Mouse (Mus musculus) kidney, adult 2 months (tissue): ENCODE measurements around the gene Pomgnt1. TPM values are rescaled to one million over a fixed set of nuclear protein-coding genes. Genes with fewer than 3 reads are reported as not detected.

Source experiments
- DNase-seq: peaks from one replicate; pipeline ENCODE4 v3.0.0; 2021
- H3K27ac ChIP-seq: fragments of 200-500 bp; 2 replicates; pipeline ENCODE4 v1.5.1; 2012; ENCODE audit warnings: low read depth, low read length, control low read depth, inconsistent platforms; ENCODE audit not compliant: insufficient read depth
- H3K27me3 ChIP-seq: fragments of 200-500 bp; replicated peaks from 2 replicates; pipeline ENCODE4 v1.6.1; 2012; ENCODE audit warnings: mild to moderate bottlenecking, moderate library complexity, low read length, inconsistent platforms; ENCODE audit not compliant: control insufficient read depth, insufficient read depth
- H3K36me3 ChIP-seq: fragments of 200-500 bp; 2 replicates; pipeline ENCODE4 v1.6.1; 2012; ENCODE audit warnings: mild to moderate bottlenecking, moderate library complexity, low read length, inconsistent platforms; ENCODE audit not compliant: control insufficient read depth, insufficient read depth
- H3K4me1 ChIP-seq: fragments of 200-500 bp; 2 replicates; pipeline ENCODE4 v1.6.1; 2011; ENCODE audit warnings: low read length; ENCODE audit not compliant: control insufficient read depth, insufficient read depth
- H3K4me3 ChIP-seq: fragments of 200-500 bp; 2 replicates; pipeline ENCODE4 v1.5.1; 2011; ENCODE audit warnings: mild to moderate bottlenecking, low read depth, low read length, control low read depth; ENCODE audit not compliant: insufficient read depth
- CTCF ChIP-seq: fragments of 200-500 bp; conservative IDR thresholded peaks from 2 replicates; pipeline ENCODE4 v1.5.1; 2011; ENCODE audit warnings: low read depth, mild to moderate bottlenecking, control low read depth, low read length, moderate library complexity, mixed read lengths; ENCODE audit not compliant: insufficient read depth, insufficient read length
- POLR2A ChIP-seq: fragments of 200-500 bp; IDR thresholded peaks from one replicate; pipeline ENCODE4 v1.6.1; 2011; ENCODE audit warnings: low read depth, low read length, control low read depth
- WGBS: fragments of 180-500 bp; shearing (Covaris S2); methylation state at CpG from one replicate; pipeline ENCODE4 v1.1.7; 2018; 5-methylcytosine and 5-hydroxymethylcytosine counted together
- polyA plus RNA-seq: library from polyadenylated mRNA; depleted of rRNA; stranded (reverse); fragments of >200 nt; gene quantifications from 2 replicates; pipeline ENCODE4 v1.2.3, GENCODE M21; 2012; rRNA removed

Gene Pomgnt1
- polyA plus RNA-seq, 1 experiment = 46.0 TPM

DNA sequence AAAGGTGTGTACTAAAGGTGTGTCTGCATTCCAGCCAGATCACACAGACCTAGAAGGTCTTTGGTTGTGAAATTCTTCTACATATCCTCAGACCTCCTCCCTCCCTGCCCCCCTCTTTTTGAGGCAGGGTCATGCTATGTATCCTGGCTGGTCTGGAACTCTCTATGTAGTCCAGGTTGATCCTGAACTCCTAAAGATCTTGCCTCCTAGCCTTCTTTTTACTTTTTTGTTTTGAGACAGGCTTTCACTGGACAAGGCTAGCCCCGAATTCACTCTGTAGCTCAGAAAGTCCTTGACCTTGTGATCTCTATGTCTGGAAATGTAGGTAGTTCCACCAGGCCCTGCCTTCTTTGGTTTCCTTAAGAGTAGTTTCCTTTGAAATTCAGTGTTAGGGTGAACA is 85.3 kb downstream of the Pomgnt1 start:
- 97% methylated on average over 1 of the region's 1 CpGs for WGBS
- no peak for DNase-seq
- Histone ChIP-seq H3K4me1 (no peaks in the 10 kb centered on the region), H3K27me3 (no peaks in the 10 kb centered on the region), H3K4me3 (no peak overlapping the region), H3K27ac (no peak overlapping the region), H3K36me3 (no peaks in the 10 kb centered on the region)
- TF ChIP-seq POLR2A (no peak), CTCF (no peak)

Other genes with a start within 250 kb of the Pomgnt1 start
- gene Kncn, start 239.4 kb upstream of the Pomgnt1 start, polyA plus RNA-seq = 0.07 TPM in 1 of 2 replicates, not detected in the other
- not detected in 2 replicates for gene 6430628N08Rik, start 233.2 kb upstream of the Pomgnt1 start, polyA plus RNA-seq
- gene Dmbx1, start 183.9 kb upstream of the Pomgnt1 start, polyA plus RNA-seq = not detected in 2 replicates
- 34.7 and 38.6 TPM in 2 replicates for gene Faah, start 105.9 kb upstream of the Pomgnt1 start, polyA plus RNA-seq
- 14.5 and 16.7 TPM in 2 replicates for gene Nsun4, start 70.0 kb upstream of the Pomgnt1 start, polyA plus RNA-seq
- 355 and 608 TPM in 2 replicates for gene Uqcrh, start 48.8 kb upstream of the Pomgnt1 start, polyA plus RNA-seq
- gene Lrrc41, start 48.6 kb upstream of the Pomgnt1 start, polyA plus RNA-seq = 47.3 and 56.4 TPM in 2 replicates
- 0.31 and 0.33 TPM in 2 replicates for gene Rad54l, start 150 bp upstream of the Pomgnt1 start, polyA plus RNA-seq
- 6.3 and 6.5 TPM in 2 replicates for gene Lurap1, start 27.5 kb downstream of the Pomgnt1 start, polyA plus RNA-seq
- 44.0 TPM in 2 replicates for gene Tspan1, start 43.8 kb downstream of the Pomgnt1 start, polyA plus RNA-seq
- gene 1700042G07Rik, start 49.5 kb downstream of the Pomgnt1 start, polyA plus RNA-seq = not detected in 2 replicates
- gene Gm49337, start 49.5 kb downstream of the Pomgnt1 start, polyA plus RNA-seq = not detected in 2 replicates
- 14.6 and 20.8 TPM in 2 replicates for gene Pik3r3, start 97.8 kb downstream of the Pomgnt1 start, polyA plus RNA-seq